Mouse (Mus musculus): ENCODE results near the gene Taf12.

DNA sequence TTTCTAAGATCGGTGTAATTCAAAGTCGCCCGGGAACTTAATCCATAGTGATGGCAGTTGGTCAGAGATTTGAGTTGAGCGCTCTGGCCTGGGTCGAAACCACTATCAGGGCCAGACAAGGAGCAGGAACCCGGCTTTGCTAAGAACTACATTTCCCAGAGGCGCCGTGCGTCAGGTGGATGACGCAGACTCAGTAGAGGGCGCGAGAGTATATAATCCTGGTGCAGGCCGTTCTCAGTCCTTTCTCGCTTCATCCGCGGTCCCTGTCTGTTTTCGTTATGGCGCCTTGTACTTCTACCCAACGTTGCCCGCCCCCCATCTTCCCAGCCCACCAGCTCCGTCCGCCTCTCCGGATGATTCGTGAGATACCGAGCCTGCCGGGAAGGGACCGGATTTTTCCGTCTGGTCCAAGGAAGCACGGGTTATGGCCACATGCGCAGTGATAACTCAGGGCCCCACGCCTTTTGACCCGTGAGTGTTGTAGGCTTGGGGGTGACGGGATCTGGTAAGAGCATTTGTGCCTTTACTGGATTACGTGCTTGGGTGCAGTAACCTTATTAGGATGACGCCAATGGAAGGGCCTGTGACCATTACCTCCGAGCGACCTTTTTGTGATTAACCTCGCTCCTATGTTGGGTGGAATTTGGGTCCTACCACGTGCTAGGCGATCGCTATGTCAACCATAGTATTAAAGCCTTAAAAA is 34.4 kb downstream of the Taf12 start:
- TF ChIP-seq CTCF (IDR thresholded peaks at IDR 0.05; ENCODE audit: borderline replicate concordance, insufficient read depth, low read depth, low read length), result no peak
- peak; percentile 100 for TF ChIP-seq POLR2A (IDR thresholded peaks at IDR 0.05; ENCODE audit: borderline replicate concordance, insufficient read depth, low read length)
